Mouse (Mus musculus): ENCODE data around the gene Gng3. TPM values are rescaled to one million over a fixed set of nuclear protein-coding genes. Genes with fewer than 3 reads are reported as not detected.

Gng3 gene
- polyA plus RNA-seq, 1 experiment from 2014 or later = 4.7 TPM

Small RNA genes lying within 50 kb of the gene (microRNA-seq; reads per million reads assigned to microRNA genes)
- gene Mir5136 = not detected

Other genes starting within 250 kb of the Gng3 start
- 0.23 and 0.48 TPM in 2 replicates for gene Slc22a8, start 247.9 kb downstream of the Gng3 start, polyA plus RNA-seq (2016; fragmentation: Nextera tagmentation; extraction: Ambion mirVana)
- 0.04 TPM in 1 of 2 replicates, not detected in the other for gene Slc22a6, start 221.2 kb downstream of the Gng3 start, polyA plus RNA-seq (2016; fragmentation: Nextera tagmentation; extraction: Ambion mirVana)
- 0.04 TPM in 1 of 2 replicates, not detected in the other for gene Chrm1, start 175.4 kb downstream of the Gng3 start, polyA plus RNA-seq (2016; fragmentation: Nextera tagmentation; extraction: Ambion mirVana)
- 91.8 and 104 TPM in 2 replicates for gene Slc3a2, start 115.8 kb downstream of the Gng3 start, polyA plus RNA-seq (2016; fragmentation: Nextera tagmentation; extraction: Ambion mirVana)
- gene Wdr74, start 103.4 kb downstream of the Gng3 start, polyA plus RNA-seq (2016; fragmentation: Nextera tagmentation; extraction: Ambion mirVana) = 76.6 and 101 TPM in 2 replicates
- 1.6 and 2.1 TPM in 2 replicates for gene 1700092M07Rik, start 98.5 kb downstream of the Gng3 start, polyA plus RNA-seq (2016; fragmentation: Nextera tagmentation; extraction: Ambion mirVana)
- 83.1 and 91.1 TPM in 2 replicates for gene Stx5a, start 97.8 kb downstream of the Gng3 start, polyA plus RNA-seq (2016; fragmentation: Nextera tagmentation; extraction: Ambion mirVana)
- gene Nxf1, start 82.1 kb downstream of the Gng3 start, polyA plus RNA-seq (2016; fragmentation: Nextera tagmentation; extraction: Ambion mirVana) = 156 and 193 TPM in 2 replicates
- gene Tmem223, start 68.2 kb downstream of the Gng3 start, polyA plus RNA-seq (2016; fragmentation: Nextera tagmentation; extraction: Ambion mirVana) = 134 and 136 TPM in 2 replicates
- gene Tmem179b, start 64.7 kb downstream of the Gng3 start, polyA plus RNA-seq (2016; fragmentation: Nextera tagmentation; extraction: Ambion mirVana) = 57.4 and 60.0 TPM in 2 replicates
- gene Taf6l, start 52.8 kb downstream of the Gng3 start, polyA plus RNA-seq (2016; fragmentation: Nextera tagmentation; extraction: Ambion mirVana) = 29.7 and 36.1 TPM in 2 replicates
- gene Polr2g, start 40.6 kb downstream of the Gng3 start, polyA plus RNA-seq (2016; fragmentation: Nextera tagmentation; extraction: Ambion mirVana) = 159 and 172 TPM in 2 replicates
- 5.4 and 5.9 TPM in 2 replicates for gene Zbtb3, start 36.6 kb downstream of the Gng3 start, polyA plus RNA-seq (2016; fragmentation: Nextera tagmentation; extraction: Ambion mirVana)
- gene Ttc9c, start 19.9 kb downstream of the Gng3 start, polyA plus RNA-seq (2016; fragmentation: Nextera tagmentation; extraction: Ambion mirVana) = 43.2 and 51.3 TPM in 2 replicates
- gene Hnrnpul2, start 19.2 kb downstream of the Gng3 start, polyA plus RNA-seq (2016; fragmentation: Nextera tagmentation; extraction: Ambion mirVana) = 2.8 and 4.6 TPM in 2 replicates
- gene AC129217.1, start 9.4 kb downstream of the Gng3 start, polyA plus RNA-seq (2016; fragmentation: Nextera tagmentation; extraction: Ambion mirVana) = not detected in 2 replicates
- gene Bscl2, start 1.7 kb downstream of the Gng3 start, polyA plus RNA-seq (2016; fragmentation: Nextera tagmentation; extraction: Ambion mirVana) = 46.2 and 51.1 TPM in 2 replicates
- gene Lrrn4cl, start 11.6 kb upstream of the Gng3 start, polyA plus RNA-seq (2016; fragmentation: Nextera tagmentation; extraction: Ambion mirVana) = 0.36 and 0.51 TPM in 2 replicates
- 156 and 193 TPM in 2 replicates for gene Ubxn1, start 32.3 kb upstream of the Gng3 start, polyA plus RNA-seq (2016; fragmentation: Nextera tagmentation; extraction: Ambion mirVana)
- gene Uqcc3, start 41.7 kb upstream of the Gng3 start, polyA plus RNA-seq (2016; fragmentation: Nextera tagmentation; extraction: Ambion mirVana) = 58.9 and 59.4 TPM in 2 replicates
- gene Lbhd1, start 44.5 kb upstream of the Gng3 start, polyA plus RNA-seq (2016; fragmentation: Nextera tagmentation; extraction: Ambion mirVana) = 68.9 and 88.7 TPM in 2 replicates
- gene Gm49403, start 44.7 kb upstream of the Gng3 start, polyA plus RNA-seq (2016; fragmentation: Nextera tagmentation; extraction: Ambion mirVana) = not detected in 2 replicates
- 106 and 140 TPM in 2 replicates for gene 1810009A15Rik, start 49.7 kb upstream of the Gng3 start, polyA plus RNA-seq (2016; fragmentation: Nextera tagmentation; extraction: Ambion mirVana)
- gene Gm49416, start 49.7 kb upstream of the Gng3 start, polyA plus RNA-seq (2016; fragmentation: Nextera tagmentation; extraction: Ambion mirVana) = not detected in 2 replicates
- gene Ints5, start 53.8 kb upstream of the Gng3 start, polyA plus RNA-seq (2016; fragmentation: Nextera tagmentation; extraction: Ambion mirVana) = 35.8 and 39.0 TPM in 2 replicates
- gene Ganab, start 58.9 kb upstream of the Gng3 start, polyA plus RNA-seq (2016; fragmentation: Nextera tagmentation; extraction: Ambion mirVana) = 91.4 and 103 TPM in 2 replicates
- 52.0 and 57.9 TPM in 2 replicates for gene B3gat3, start 81.2 kb upstream of the Gng3 start, polyA plus RNA-seq (2016; fragmentation: Nextera tagmentation; extraction: Ambion mirVana)
- 3.2 and 5.2 TPM in 2 replicates for gene Rom1, start 90.2 kb upstream of the Gng3 start, polyA plus RNA-seq (2016; fragmentation: Nextera tagmentation; extraction: Ambion mirVana)
- gene Eml3, start 90.4 kb upstream of the Gng3 start, polyA plus RNA-seq (2016; fragmentation: Nextera tagmentation; extraction: Ambion mirVana) = 17.4 and 24.4 TPM in 2 replicates
- 113 and 140 TPM in 2 replicates for gene Mta2, start 102.7 kb upstream of the Gng3 start, polyA plus RNA-seq (2016; fragmentation: Nextera tagmentation; extraction: Ambion mirVana)
- 25.7 and 32.8 TPM in 2 replicates for gene Tut1, start 114.7 kb upstream of the Gng3 start, polyA plus RNA-seq (2016; fragmentation: Nextera tagmentation; extraction: Ambion mirVana)
- gene Eef1g, start 127.8 kb upstream of the Gng3 start, polyA plus RNA-seq (2016; fragmentation: Nextera tagmentation; extraction: Ambion mirVana) = 378 and 459 TPM in 2 replicates
- gene Ahnak, start 150.1 kb upstream of the Gng3 start, polyA plus RNA-seq (2016; fragmentation: Nextera tagmentation; extraction: Ambion mirVana) = 15.1 and 19.4 TPM in 2 replicates
- gene Scgb1a1, start 248.8 kb upstream of the Gng3 start, polyA plus RNA-seq (2016; fragmentation: Nextera tagmentation; extraction: Ambion mirVana) = not detected in 2 replicates